Mouse (Mus musculus) lung, postnatal 0 days (tissue): ENCODE measurements around the gene Gm11733. TPM values are rescaled to one million over a fixed set of nuclear protein-coding genes. Genes with fewer than 3 reads are reported as not detected.
A peak's percentile ranks its signal among the peaks of the same experiment; 100 is the strongest.

Source experiments
- ATAC-seq: fragments of 200-750 bp; cut with Nextera tagmentation; 2 replicates; pipeline ENCODE4 v1.8.0; 2017; ENCODE audit warnings: moderate library complexity
- DNase-seq: peaks from one replicate; pipeline ENCODE4 v3.0.0-alpha.2; 2016; ENCODE audit warnings: low spot score
- H3K27ac ChIP-seq: fragments of 300-500 bp; sonication (generic); 2 replicates; pipeline ENCODE4 v1.5.1; 2014; ENCODE audit warnings: antibody characterized with exemption, mild to moderate bottlenecking, low read length, mixed read lengths
- H3K27me3 ChIP-seq: fragments of 300-500 bp; sonication (generic); replicated peaks from 2 replicates; pipeline ENCODE4 v1.6.1; 2014; ENCODE audit warnings: low read length, mixed read lengths; ENCODE audit not compliant: insufficient read depth
- H3K36me3 ChIP-seq: fragments of 300-500 bp; sonication (generic); 2 replicates; pipeline ENCODE4 v1.6.1; 2014; ENCODE audit warnings: low read length, mixed read lengths; ENCODE audit not compliant: insufficient read depth
- H3K4me1 ChIP-seq: fragments of 300-500 bp; sonication (generic); 2 replicates; pipeline ENCODE4 v1.6.1; 2014; ENCODE audit warnings: antibody characterized with exemption, low read depth, low read length, mixed read lengths; ENCODE audit not compliant: insufficient read depth
- H3K4me2 ChIP-seq: fragments of 300-500 bp; sonication (generic); replicated peaks from 2 replicates; pipeline ENCODE4 v1.6.1; 2014; ENCODE audit warnings: low read depth, mild to moderate bottlenecking, low read length, moderate library complexity, mixed read lengths
- H3K4me3 ChIP-seq: fragments of 300-500 bp; sonication (generic); 2 replicates; pipeline ENCODE4 v1.5.1; 2014; ENCODE audit warnings: low read depth, low read length
- H3K9ac ChIP-seq: fragments of 300-500 bp; sonication (generic); replicated peaks from 2 replicates; pipeline ENCODE4 v1.6.1; 2014; ENCODE audit warnings: low read depth, mild to moderate bottlenecking
- H3K9me3 ChIP-seq: fragments of 300-500 bp; sonication (generic); 2 replicates; pipeline ENCODE4 v1.6.1; 2016; ENCODE audit warnings: low read length, mixed read lengths
- CTCF ChIP-seq: IDR thresholded peaks from 2 replicates; pipeline ENCODE4 v1.5.1; 2016; ENCODE audit warnings: antibody characterized with exemption, mild to moderate bottlenecking
- EP300 ChIP-seq: IDR thresholded peaks from 2 replicates; pipeline ENCODE4 v1.6.1; 2016; ENCODE audit warnings: antibody characterized with exemption, mild to moderate bottlenecking, control low read depth
- WGBS: fragments of 180-500 bp; shearing (Covaris S2); extraction: QIAGEN DNeasy Blood & Tissue Kit; methylation state at CpG from one replicate; pipeline ENCODE4 v1.1.7; 2014; 5-methylcytosine and 5-hydroxymethylcytosine counted together
- polyA plus RNA-seq: library from polyadenylated mRNA; unstranded; fragments of >200 nt; fragmentation: Nextera tagmentation; extraction: Ambion mirVana; gene quantifications from 2 replicates; pipeline ENCODE4 v1.2.1, GENCODE M21; 2015

The Gm11733 gene
- polyA plus RNA-seq, 1 experiment from 2014 or later, result not detected

DNA sequence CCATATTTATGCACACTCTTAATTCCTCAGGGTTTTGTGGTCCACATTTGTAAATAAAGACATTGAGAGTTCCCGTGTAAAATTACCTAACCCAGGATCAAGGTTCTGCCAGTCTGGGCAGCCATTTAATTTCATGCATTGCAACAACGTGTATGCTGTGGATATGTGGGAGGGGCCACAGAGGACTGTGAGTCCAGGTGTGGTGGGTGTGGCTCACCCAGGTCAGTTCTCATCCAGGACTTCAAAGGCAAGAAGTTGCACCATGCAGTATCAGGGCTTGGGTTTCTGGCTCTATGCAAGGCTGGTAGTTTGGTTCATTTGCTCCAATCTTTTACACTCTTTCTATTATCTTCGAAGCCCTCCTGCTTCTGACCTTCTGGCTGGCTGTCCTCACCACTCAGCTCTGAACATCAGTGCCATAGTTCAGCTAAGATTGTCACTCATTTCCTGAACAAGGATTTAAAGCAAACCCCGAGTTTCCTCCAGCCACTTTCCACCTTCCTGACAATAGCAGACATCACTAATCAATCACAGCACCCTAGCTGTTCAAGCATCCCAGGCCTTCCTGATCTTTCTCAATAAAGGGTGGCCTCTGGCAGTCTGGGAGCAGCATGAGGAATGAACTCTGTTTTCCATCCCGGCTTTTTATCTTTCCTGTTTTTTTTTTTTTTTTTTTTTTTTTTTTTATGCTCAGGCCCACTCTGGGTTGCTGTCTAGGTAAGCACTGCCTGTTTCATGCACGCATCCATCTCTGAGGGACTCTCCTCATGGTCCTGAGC is 15.4 kb upstream of the Gm11733 start:
- peak; percentile 52 for DNase-seq
- Histone ChIP-seq H3K4me3 (no peak overlapping the region), H3K4me2 (no peak overlapping the region), H3K9me3 (no peaks in the 10 kb centered on the region), H3K27ac (no peak overlapping the region), H3K36me3 (no peaks in the 10 kb centered on the region), H3K9ac (no peak overlapping the region), H3K4me1 (no peaks in the 10 kb centered on the region), H3K27me3 (no peaks in the 10 kb centered on the region)
- ATAC-seq, result peak; percentile 52; the same call in 1 of the 2 replicates
- TF ChIP-seq EP300, result no peak
- no peak for TF ChIP-seq CTCF
- 34% methylated on average over 6 of the region's 6 CpGs for WGBS

DNA sequence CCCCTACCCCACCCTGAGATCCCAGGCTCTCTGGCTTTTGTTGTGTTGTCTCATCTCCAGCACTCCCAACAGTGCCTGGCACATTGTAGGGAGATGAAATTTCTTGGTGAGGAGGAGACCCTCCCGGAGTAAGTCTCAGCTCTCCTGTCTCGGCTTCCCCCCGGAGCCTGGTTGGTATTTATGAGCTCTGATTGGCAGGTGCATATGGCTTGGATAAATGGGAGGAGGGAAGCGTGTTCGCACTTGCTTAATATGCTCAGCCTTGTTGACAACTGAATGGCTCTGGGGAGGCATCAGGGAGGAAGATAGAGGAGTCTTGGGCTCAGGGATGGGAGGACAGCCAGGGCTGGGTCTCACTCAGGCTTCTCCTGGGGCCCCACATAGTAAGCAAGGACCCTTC is 14.4 kb upstream of the Gm11733 start:
- DNase-seq, result no peak
- Histone ChIP-seq H3K4me1 (no peaks in the 10 kb centered on the region), H3K9ac (no peak overlapping the region), H3K4me3 (no peak overlapping the region), H3K27ac (no peak overlapping the region), H3K27me3 (no peaks in the 10 kb centered on the region), H3K36me3 (no peaks in the 10 kb centered on the region), H3K4me2 (no peak overlapping the region), H3K9me3 (no peaks in the 10 kb centered on the region)
- no peak for ATAC-seq
- 84% methylated on average over 5 of the region's 5 CpGs for WGBS
- TF ChIP-seq CTCF (no peak), EP300 (no peak)

DNA sequence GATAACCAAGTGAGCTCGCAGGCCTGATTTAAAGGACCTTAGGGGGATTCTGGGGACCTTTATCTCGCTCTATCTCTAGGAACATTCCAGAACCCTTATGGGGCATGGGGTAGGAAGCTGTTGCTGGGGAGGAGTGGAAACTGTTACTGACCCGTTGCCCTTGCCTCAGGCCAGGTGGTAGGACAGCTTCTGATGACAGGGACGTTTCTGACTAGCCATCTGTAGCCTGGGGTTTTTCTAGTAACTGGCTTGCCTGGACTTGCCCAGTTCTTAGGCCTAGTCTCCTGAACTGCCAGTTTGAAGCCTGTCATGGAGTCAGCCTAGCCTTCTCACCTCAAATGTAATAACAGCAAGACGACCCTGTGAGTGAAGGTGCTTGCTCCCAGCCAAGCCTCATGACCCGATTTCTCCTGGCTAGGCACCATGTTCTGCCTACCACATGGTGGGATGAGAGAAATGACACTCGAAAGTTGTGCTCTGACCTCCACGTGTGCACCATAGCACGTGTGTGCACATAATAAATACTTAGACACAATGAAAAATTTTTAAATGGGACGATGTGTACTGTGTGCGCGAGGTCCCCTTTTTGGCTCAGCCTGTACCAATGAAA is 13.5 kb upstream of the Gm11733 start:
- 82% methylated on average over 12 of the region's 12 CpGs for WGBS
- Histone ChIP-seq H3K4me2 (no peak overlapping the region), H3K9me3 (no peaks in the 10 kb centered on the region), H3K36me3 (no peaks in the 10 kb centered on the region), H3K27me3 (no peaks in the 10 kb centered on the region), H3K9ac (no peak overlapping the region), H3K27ac (no peak overlapping the region), H3K4me3 (no peak overlapping the region), H3K4me1 (no peaks in the 10 kb centered on the region)
- no peak for ATAC-seq
- DNase-seq, result no peak
- TF ChIP-seq CTCF, result no peak
- TF ChIP-seq EP300, result no peak

DNA sequence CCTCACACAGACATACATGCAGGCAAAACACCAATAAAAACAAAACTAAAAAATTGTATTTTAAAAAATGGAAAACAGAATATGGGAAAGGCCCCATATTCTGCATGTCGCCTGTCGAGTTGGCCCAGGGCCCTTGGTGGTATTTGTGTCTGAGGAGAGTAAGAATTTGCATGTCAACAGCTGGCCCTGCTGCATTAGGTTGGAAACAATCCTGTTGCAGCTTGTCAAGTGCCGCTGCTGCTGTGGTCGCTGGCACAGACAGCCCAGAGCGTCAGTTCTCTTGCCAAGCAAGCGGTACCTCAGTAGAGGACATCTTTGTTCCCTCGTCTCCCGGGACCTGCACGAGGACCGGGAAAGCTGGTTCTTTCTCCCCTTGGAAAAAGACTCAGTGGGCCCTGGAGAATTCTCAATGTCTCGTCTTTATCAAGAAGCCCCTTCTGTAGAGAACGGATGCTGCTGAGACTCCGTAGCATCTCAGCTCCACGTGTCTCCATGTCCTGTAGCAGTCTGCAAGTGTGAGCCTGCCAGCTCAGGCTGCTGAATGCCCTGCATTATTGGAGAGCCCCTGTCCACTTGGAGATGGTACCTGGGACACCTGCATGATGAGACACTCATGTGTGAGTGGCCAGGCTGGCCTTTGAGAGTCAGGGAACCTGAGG is 12.4 kb upstream of the Gm11733 start:
- no peaks in the 10 kb centered on the region for H3K36me3 ChIP-seq
- WGBS, result 54% methylated on average over 14 of the region's 14 CpGs
- H3K4me2 ChIP-seq, result no peak overlapping the region
- H3K27me3 ChIP-seq, result no peaks in the 10 kb centered on the region
- no peak overlapping the region for H3K27ac ChIP-seq
- ATAC-seq (no peak), DNase-seq (no peak)
- no peak overlapping the region for H3K4me3 ChIP-seq
- TF ChIP-seq CTCF (no peak), EP300 (no peak)
- H3K9ac ChIP-seq, result no peak overlapping the region
- no peaks in the 10 kb centered on the region for H3K9me3 ChIP-seq
- no peaks in the 10 kb centered on the region for H3K4me1 ChIP-seq

DNA sequence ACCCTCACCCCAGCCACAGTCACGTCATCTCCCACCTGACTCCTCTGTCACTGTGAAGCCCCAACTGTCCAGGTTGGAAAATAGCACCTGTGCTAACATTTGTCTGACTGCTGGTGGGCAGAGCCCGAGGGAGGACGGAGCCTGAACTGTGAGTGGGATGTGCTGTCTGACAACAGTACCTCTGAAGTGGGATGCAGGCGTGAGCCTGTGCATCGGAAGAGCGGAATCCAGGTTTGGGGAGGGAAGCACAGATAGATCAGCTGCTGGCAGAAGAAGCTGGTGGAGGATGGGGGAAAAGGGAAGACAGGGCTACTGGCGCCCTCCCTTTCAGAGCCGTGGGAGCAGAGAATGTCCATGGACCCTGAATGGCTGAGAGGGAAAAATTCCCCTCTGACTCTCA is 11.3 kb upstream of the Gm11733 start:
- H3K4me1 ChIP-seq, result no peaks in the 10 kb centered on the region
- 78% methylated on average over 8 of the region's 8 CpGs for WGBS
- ATAC-seq, result no peak

DNA sequence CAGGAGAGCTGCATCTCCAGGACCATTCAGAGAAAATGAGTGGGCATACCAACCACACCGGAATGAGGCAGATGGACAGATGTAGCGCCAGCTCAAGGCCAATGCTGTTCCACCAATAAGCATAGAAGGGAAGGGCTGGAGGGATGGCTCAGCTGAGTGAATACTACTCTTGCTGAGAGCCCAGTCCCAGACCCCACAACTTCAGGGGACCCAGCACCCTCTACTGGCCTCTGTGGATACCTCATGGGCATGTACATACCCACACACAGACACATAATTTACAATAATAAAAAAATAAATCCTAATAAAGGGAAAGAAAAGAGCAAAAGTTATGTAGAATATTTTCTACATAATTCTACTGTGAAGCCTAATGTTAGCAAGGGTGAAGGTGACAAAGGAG is 9.0 kb upstream of the Gm11733 start:
- Histone ChIP-seq H3K4me2 (no peak overlapping the region), H3K9me3 (no peaks in the 10 kb centered on the region), H3K36me3 (no peaks in the 10 kb centered on the region), H3K27ac (no peak overlapping the region), H3K9ac (no peak overlapping the region), H3K4me3 (no peak overlapping the region), H3K27me3 (no peaks in the 10 kb centered on the region), H3K4me1 (no peaks in the 10 kb centered on the region)
- 0 out of 2 replicates have a peak, but pooled peaks have one; percentile 6 for TF ChIP-seq CTCF
- TF ChIP-seq EP300, result no peak
- 100% methylated on average over 2 of the region's 2 CpGs for WGBS
- no peak for DNase-seq
- no peak for ATAC-seq

More for the DNA sequence above, 11.3 kb upstream of the Gm11733 start:
- DNase-seq, result no peak
- Histone ChIP-seq H3K27me3 (no peaks in the 10 kb centered on the region), H3K36me3 (no peaks in the 10 kb centered on the region), H3K9ac (no peak overlapping the region), H3K27ac (no peak overlapping the region), H3K4me3 (no peak overlapping the region), H3K4me2 (no peak overlapping the region), H3K9me3 (no peaks in the 10 kb centered on the region)
- TF ChIP-seq CTCF (no peak), EP300 (no peak)
